Mouse (Mus musculus): ENCODE measurements around the gene 1700021F05Rik.

1700021F05Rik gene

DNA sequence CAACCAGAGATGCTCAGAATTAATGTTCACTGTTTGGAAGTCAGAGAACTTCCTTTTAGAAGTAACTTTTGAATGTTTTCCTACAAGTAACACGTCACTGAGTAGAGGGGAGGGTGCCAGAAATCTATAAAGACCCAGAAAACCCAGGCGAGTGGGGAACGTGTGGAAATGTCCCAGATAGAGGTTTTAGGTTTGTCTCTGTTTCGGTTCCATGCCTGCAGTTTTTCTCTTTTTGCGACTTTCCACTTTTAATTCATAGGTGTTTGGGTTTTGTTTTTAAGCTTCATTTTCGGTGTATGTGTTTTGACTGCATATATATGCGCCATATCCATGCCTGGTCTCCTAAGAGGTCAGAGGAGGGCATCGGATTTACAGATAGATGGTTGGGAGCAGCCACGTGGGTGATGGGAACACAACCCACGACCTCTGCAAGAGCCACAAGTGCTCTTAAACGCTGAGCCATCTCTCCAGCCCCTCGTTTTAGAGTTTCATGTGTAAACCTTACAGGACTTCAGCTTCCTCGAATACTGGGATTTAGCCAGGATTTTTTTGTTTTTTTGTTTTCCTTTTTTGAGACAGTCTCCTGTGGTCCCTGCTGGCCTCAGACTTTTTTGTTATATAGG is 60.5 kb downstream of the 1700021F05Rik start:
- DNase-seq, result peak; percentile 91

DNA sequence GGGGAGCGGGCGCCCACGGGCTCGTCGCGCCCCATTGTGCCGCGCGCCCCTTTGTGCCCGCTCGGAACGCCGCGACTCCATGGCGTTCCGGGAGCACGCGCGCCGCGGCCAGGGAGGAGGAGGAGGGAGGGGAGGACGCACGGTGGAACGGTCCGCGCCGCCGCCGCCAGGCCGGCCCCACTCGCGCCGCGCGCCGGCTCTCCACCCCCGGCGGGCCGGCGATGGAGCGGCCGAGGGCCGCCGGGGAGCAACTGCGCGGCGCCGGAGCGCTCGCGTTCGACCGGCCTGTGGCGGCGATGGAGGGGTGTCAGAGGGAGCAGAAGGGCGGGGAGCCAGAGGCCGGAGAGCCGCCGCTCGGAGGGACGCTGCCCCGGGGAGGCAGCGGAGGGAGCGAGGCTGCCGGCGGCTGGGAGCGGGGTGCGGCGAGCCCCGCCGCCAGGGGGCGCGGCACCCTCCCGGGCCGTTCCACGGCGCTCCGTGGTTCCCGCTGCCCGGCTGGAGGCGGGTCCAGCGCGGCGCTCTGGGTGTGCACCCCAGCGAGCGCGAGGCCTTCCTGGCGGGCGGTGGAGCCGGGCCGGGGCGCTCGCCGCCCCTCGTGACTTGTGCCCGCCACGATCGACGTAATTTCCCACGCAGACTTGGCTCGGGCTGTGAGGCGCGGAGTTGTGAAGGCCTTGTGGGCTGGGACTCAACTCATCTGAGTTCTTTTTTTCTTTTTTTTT is 61.2 kb downstream of the 1700021F05Rik start:
- peak; percentile 99 for DNase-seq

DNA sequence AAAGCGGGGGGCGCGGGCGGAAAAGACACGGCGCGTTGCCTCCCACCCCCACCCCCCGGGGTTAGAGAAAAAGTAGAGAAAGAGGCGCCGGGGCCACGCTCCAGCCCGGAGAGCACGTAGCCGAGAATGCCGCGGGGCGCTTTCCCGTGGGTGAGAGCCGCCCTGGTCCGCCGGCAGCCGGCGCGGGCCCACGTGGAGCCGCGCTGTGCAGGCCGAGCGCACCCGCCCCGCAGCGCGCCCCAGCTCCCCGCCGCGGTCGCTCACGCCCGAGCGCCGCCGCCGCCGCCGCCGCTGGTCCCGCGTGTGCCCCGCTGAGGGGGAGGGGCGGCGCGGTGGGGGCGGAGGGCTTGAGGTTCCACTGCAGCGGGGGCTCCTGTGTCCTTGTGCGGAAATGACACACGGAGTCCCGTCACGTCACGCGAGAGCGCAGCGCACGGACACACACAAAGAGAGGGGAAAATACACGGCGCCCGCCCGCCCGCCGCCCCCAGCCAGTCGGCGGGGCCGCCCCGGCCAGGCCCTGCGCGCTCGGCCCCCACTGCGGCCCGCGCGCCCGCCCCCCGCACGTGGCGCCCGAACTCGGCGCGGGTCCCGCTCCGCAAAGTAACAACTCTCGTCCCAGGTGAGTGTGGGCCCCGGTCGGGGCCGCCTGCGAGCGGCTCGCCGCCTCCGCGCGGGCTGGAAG is 61.9 kb downstream of the 1700021F05Rik start, which contains the start of gene Bend3:
TSS of gene Bend3 (plus strand) at position 81 of the 685 bp plus-strand sequence.
- DNase-seq, result peak; percentile 96

DNA sequence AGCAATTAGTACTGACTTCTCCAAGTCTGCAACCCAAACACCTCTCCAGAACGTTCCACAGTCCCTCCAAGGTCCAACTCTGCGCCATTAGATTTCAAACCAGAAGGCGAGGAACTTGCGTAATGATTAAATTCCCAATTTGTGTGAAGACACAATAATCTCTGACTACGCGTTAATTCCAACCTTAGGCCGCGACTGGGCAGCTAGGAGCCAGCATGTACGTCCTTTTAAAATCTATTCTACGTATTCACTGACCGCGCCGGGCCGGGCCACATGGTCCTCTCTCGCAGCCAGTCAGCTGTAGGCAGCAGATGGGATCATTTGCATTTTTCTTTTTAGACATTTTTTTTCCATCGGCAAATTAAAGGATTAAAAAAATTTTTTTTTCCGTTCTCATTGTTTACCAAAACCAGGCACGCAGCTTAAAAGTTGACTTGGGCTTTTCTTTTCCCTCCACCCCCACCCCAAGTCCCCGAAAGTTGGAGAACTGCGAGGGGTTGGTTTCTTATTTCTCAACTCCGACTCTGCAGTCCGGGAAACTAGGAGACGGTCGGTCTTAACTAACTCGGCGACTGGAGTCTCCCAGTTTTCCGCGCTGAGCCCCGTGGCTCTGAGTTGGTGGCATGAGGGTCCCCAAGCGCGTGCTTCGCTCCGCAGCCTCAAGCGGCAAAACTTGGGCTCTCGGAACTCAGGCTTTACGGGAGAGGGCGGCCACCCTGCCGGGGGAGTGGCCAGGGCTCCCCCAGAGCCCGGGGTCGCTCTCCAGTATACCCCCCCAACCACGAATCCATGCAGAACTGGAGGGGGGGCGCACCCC is 62.7 kb downstream of the 1700021F05Rik start:
- DNase-seq, result peak; percentile 97

DNA sequence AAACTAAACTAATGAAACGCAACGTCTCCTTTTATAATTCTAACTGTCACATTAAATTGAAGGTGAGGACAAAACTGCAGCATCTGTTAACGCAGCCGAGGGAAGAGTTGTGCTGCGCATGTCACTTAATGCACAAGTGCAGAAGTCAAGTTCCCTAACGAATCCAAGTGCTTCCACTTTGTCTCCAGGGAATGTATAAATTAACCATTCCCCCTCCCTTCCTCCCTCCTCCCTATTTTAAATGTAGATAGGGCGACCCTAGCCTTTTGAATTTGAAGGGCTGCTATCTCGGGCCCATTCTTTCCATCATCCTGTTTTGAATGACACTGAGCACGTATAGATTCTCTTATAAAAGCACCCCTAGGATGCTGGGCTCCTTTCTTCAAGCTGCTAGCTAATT is 63.3 kb downstream of the 1700021F05Rik start:
- peak; percentile 73 for DNase-seq

DNA sequence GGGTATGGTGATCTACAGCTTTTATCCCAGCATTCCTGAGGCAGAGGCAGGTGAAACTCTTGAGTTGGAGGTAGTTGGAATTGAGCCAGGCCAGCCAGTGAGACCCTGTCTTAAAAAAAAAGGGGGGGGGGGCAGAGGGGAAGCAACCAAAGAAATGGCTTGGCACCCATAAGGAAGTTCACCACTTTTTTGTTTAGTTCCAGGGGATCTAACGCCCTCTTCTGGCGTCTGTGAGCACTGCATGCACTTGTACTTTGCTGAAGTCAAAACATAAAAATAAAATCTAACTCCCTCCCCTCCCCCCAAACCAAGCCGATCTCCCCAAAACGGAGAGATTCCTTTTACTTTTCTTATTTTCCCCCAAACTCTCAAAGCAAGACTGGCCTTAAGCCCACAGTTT is 65.4 kb downstream of the 1700021F05Rik start:
- DNase-seq, result no peak
